Mouse (Mus musculus) ES-E14 (cell line): ENCODE results near the gene Vstm2b. TPM values are rescaled to one million over a fixed set of nuclear protein-coding genes. Genes with fewer than 3 reads are reported as not detected.

ENCODE experiments used
- DNase-seq: peaks from one replicate; pipeline ENCODE4 v3.0.0-alpha.2; 2013; ENCODE audit warnings: low read depth, low spot score
- H3K27ac ChIP-seq: 2 replicates; pipeline ENCODE4 v1.5.1; 2012; ENCODE audit warnings: low read depth, mild to moderate bottlenecking, low read length, moderate library complexity, mixed read lengths; ENCODE audit not compliant: poor library complexity, insufficient read depth, severe bottlenecking
- H3K36me3 ChIP-seq: 2 replicates; pipeline ENCODE4 v1.6.1; 2012; ENCODE audit warnings: mild to moderate bottlenecking, low read length, moderate library complexity, mixed read lengths; ENCODE audit not compliant: control insufficient read depth, poor library complexity, insufficient read depth, severe bottlenecking
- H3K4me1 ChIP-seq, 2 experiments: fragments of 150-350 bp in 1 of 2; sonication (generic) in 1 of 2; 2 replicates each; pipeline ENCODE4 v1.6.1; 2012; ENCODE audit warnings: low read length in 2 of 2, mild to moderate bottlenecking in 1 of 2, mixed read lengths in 1 of 2; ENCODE audit not compliant: control insufficient read depth in 2 of 2, insufficient read depth in 2 of 2, poor library complexity in 1 of 2
- H3K4me3 ChIP-seq, 2 experiments: fragments of 150-350 bp in 1 of 2; sonication (generic) in 1 of 2; 2 replicates each; pipeline ENCODE4 v1.5.1; 2012; ENCODE audit warnings: low read length in 2 of 2, low read depth in 1 of 2, mild to moderate bottlenecking in 1 of 2, mixed read lengths in 1 of 2; ENCODE audit not compliant: insufficient read depth in 1 of 2, poor library complexity in 1 of 2, severe bottlenecking in 1 of 2
- H3K9ac ChIP-seq: 2 replicates; pipeline ENCODE4 v1.6.1; 2012; ENCODE audit warnings: low read depth, mild to moderate bottlenecking, low read length, mixed read lengths; ENCODE audit not compliant: poor library complexity, insufficient read depth, severe bottlenecking
- H3K9me3 ChIP-seq: fragments of 150-350 bp; sonication (generic); 2 replicates; pipeline ENCODE4 v1.6.1; 2012; ENCODE audit warnings: low read depth, mild to moderate bottlenecking, low read length; ENCODE audit not compliant: control insufficient read depth, insufficient read depth
- CHD2 ChIP-seq: IDR thresholded peaks from 2 replicates; pipeline ENCODE4 v1.6.1; 2014; ENCODE audit warnings: mild to moderate bottlenecking, low read depth, low read length, inconsistent platforms
- HCFC1 ChIP-seq: IDR thresholded peaks from 2 replicates; pipeline ENCODE4 v1.6.1; 2012; ENCODE audit warnings: low read length, inconsistent platforms, borderline replicate concordance; ENCODE audit not compliant: insufficient read depth
- MAFK ChIP-seq: IDR thresholded peaks from 2 replicates; pipeline ENCODE4 v1.6.1; 2014; ENCODE audit warnings: mild to moderate bottlenecking, low read depth, low read length, inconsistent platforms; ENCODE audit not compliant: insufficient read depth
- ZC3H11A ChIP-seq: IDR thresholded peaks from 2 replicates; pipeline ENCODE4 v1.6.1; 2012; ENCODE audit warnings: low read depth, mild to moderate bottlenecking, inconsistent platforms, low read length, borderline replicate concordance
- ZNF384 ChIP-seq: IDR thresholded peaks from 2 replicates; pipeline ENCODE4 v1.6.1; 2012; ENCODE audit warnings: low read depth, low read length, inconsistent platforms
- in situ Hi-C, 2 experiments: fragments of 600-800 bp; cut with MboI; formaldehyde crosslinking; loops; one replicate each; pipeline ENCODE4 v1.15.1; 2025; ENCODE audit warnings: low sequenced_read_pairs in 2 of 2, inconsistent platforms in 1 of 2; ENCODE audit not compliant: unreplicated experiment in 2 of 2
- total RNA-seq: library from RNA; depleted of rRNA; stranded (reverse); fragments of 300-350 nt; gene quantifications from 2 replicates; pipeline ENCODE4 v1.2.3, GENCODE M21; 2012

Vstm2b gene
- total RNA-seq, 1 experiment = 1.7 TPM

DNA sequence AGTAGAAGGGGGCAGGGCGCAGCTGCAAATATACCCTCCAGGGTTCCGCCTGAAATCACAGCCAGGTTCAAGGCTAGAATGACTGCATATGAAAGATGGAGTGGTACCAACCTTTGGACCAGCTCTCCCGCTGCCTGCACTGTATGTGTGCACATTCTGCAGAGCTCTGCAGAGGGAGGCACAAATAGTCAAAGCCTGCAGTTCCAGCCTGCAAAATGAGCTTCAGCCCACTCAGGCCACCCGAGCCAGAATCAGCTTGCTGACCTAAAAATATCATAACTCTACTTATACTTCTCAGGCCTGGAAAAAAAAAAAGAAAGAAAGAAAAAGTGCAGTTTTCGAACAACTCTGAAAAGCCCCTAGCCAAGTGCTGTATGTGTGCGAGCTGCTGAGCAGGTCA is 23.2 kb downstream of the Vstm2b start:
- TF ChIP-seq ZNF384 = no peak
- no peak for TF ChIP-seq ZC3H11A
- TF ChIP-seq HCFC1 = no peak
- no peak for TF ChIP-seq MAFK
- no peak for TF ChIP-seq CHD2
- in situ Hi-C loops = loop anchor here in 1 of 2 experiments (10.0 kb wide), 1 partner anchor 56 kb away; no protein-coding TSS in a partner anchor

GRCm38 (mm10) chr7:40922871-40923270 is 24.7 kb downstream of the Vstm2b start:
- H3K9ac ChIP-seq = no peak overlapping the region
- in situ Hi-C loops = loop anchor here in 1 of 2 experiments (10.0 kb wide), 1 partner anchor 58 kb away; no protein-coding TSS in a partner anchor
- no peak for DNase-seq

More for the DNA sequence above, 23.2 kb downstream of the Vstm2b start:
- Histone ChIP-seq H3K27ac (no peak overlapping the region), H3K9me3 (no peaks in the 10 kb centered on the region), H3K36me3 (no peaks in the 10 kb centered on the region), H3K4me1 (no peaks in the 10 kb centered on the region), H3K9ac (no peak overlapping the region), H3K4me3 (no peak overlapping the region)
- DNase-seq = no peak

GRCm38 (mm10) chr7:40928391-40928790 is 30.3 kb downstream of the Vstm2b start:
- TF ChIP-seq ZNF384 = no peak
- no peak for TF ChIP-seq ZC3H11A
- TF ChIP-seq CHD2 = no peak
- no peak for TF ChIP-seq MAFK
- no peak for TF ChIP-seq HCFC1
- Histone ChIP-seq H3K36me3 (no peaks in the 10 kb centered on the region), H3K9ac (no peak overlapping the region), H3K4me1 (no peaks in the 10 kb centered on the region), H3K9me3 (no peaks in the 10 kb centered on the region), H3K27ac (no peak overlapping the region), H3K4me3 (no peak overlapping the region)
- in situ Hi-C loops = loop anchor here in 1 of 2 experiments (10.0 kb wide), 1 partner anchor 64 kb away; no protein-coding TSS in a partner anchor
- no peak for DNase-seq

More at GRCm38 (mm10) chr7:40922871-40923270, 24.7 kb downstream of the Vstm2b start:
- Histone ChIP-seq H3K27ac (no peak overlapping the region), H3K9me3 (no peaks in the 10 kb centered on the region), H3K4me3 (no peak overlapping the region), H3K36me3 (no peaks in the 10 kb centered on the region), H3K4me1 (no peaks in the 10 kb centered on the region)
- no peak for TF ChIP-seq HCFC1
- no peak for TF ChIP-seq CHD2
- no peak for TF ChIP-seq MAFK
- TF ChIP-seq ZC3H11A = no peak
- TF ChIP-seq ZNF384 = no peak

GRCm38 (mm10) chr7:40936617-40937212 is 38.6 kb downstream of the Vstm2b start:
- DNase-seq = no peak
- no peaks in the 10 kb centered on the region for H3K36me3 ChIP-seq
- H3K9ac ChIP-seq = no peak overlapping the region
- no peak overlapping the region for H3K4me3 ChIP-seq
- H3K9me3 ChIP-seq = no peaks in the 10 kb centered on the region
- TF ChIP-seq HCFC1 (no peak), MAFK (no peak), ZNF384 (no peak), ZC3H11A (no peak), CHD2 (no peak)
- H3K4me1 ChIP-seq = no peaks in the 10 kb centered on the region
- no peak overlapping the region for H3K27ac ChIP-seq
- in situ Hi-C loops = no loop called here
